Mouse (Mus musculus): ENCODE data around the gene Ablim1.

The Ablim1 gene

GRCm38 (mm10) chr19:57059018-57059580, 255.6 kb downstream of the Ablim1 start:
- no peak for DNase-seq (ENCODE audit: low spot score)

- DNase-seq (ENCODE audit: low spot score), result no peak
Measured at GRCm38 (mm10) chr19:57057568-57057967, 257.2 kb downstream of the Ablim1 start.

GRCm38 (mm10) chr19:57055215-57056120, 259.3 kb downstream of the Ablim1 start:
- no peak for DNase-seq (ENCODE audit: low spot score)

- DNase-seq (ENCODE audit: low spot score), result no peak
Measured at GRCm38 (mm10) chr19:57052959-57053358, 261.8 kb downstream of the Ablim1 start.

- no peak for DNase-seq (ENCODE audit: low spot score)
Measured at GRCm38 (mm10) chr19:57052016-57052415, 262.7 kb downstream of the Ablim1 start.

- DNase-seq (ENCODE audit: low spot score), result no peak
Measured at GRCm38 (mm10) chr19:57049592-57050090, 265.1 kb downstream of the Ablim1 start.

GRCm38 (mm10) chr19:57047671-57048320, 266.9 kb downstream of the Ablim1 start:
- DNase-seq (ENCODE audit: low spot score), result no peak

GRCm38 (mm10) chr19:57039258-57039657, 275.5 kb downstream of the Ablim1 start:
- no peak for DNase-seq (ENCODE audit: low spot score)

GRCm38 (mm10) chr19:57036860-57037259, 277.9 kb downstream of the Ablim1 start:
- DNase-seq (ENCODE audit: low spot score), result no peak

GRCm38 (mm10) chr19:57031582-57031981, 283.1 kb downstream of the Ablim1 start:
- DNase-seq (ENCODE audit: low spot score), result peak; percentile 28

GRCm38 (mm10) chr19:57029461-57029860, 285.3 kb downstream of the Ablim1 start:
- DNase-seq (ENCODE audit: low spot score), result no peak

- no peak for DNase-seq (ENCODE audit: low spot score)
Measured at GRCm38 (mm10) chr19:57028327-57029179, 286.2 kb downstream of the Ablim1 start.

GRCm38 (mm10) chr19:57026501-57026900, 288.2 kb downstream of the Ablim1 start:
- DNase-seq (ENCODE audit: low spot score), result no peak

GRCm38 (mm10) chr19:57017785-57018179, 296.9 kb downstream of the Ablim1 start:
- DNase-seq (ENCODE audit: low spot score), result no peak

GRCm38 (mm10) chr19:57016995-57017784, 297.5 kb downstream of the Ablim1 start:
- no peak for DNase-seq (ENCODE audit: low spot score)

GRCm38 (mm10) chr19:57014808-57015207, 299.9 kb downstream of the Ablim1 start:
- DNase-seq (ENCODE audit: low spot score), result no peak

GRCm38 (mm10) chr19:57013271-57013677, 301.4 kb downstream of the Ablim1 start:
- DNase-seq (ENCODE audit: low spot score), result no peak

GRCm38 (mm10) chr19:57012068-57012467, 302.7 kb downstream of the Ablim1 start:
- no peak for DNase-seq (ENCODE audit: low spot score)

- no peak for DNase-seq (ENCODE audit: low spot score)
Measured at GRCm38 (mm10) chr19:57010064-57010463, 304.7 kb downstream of the Ablim1 start.

- no peak for DNase-seq (ENCODE audit: low spot score)
Measured at GRCm38 (mm10) chr19:57009653-57010052, 305.1 kb downstream of the Ablim1 start.
